Mouse (Mus musculus): ENCODE measurements around the gene Abhd5.

GRCm38 (mm10) chr9:122372506-122372905, 21.1 kb downstream of the Abhd5 start:
- TF ChIP-seq CTCF (conservative IDR thresholded peaks at IDR 0.05; ENCODE audit: low read length) (no peak), POU5F1 (IDR thresholded peaks at IDR 0.05; ENCODE audit: borderline replicate concordance, low read length) (no peak), NANOG (IDR thresholded peaks at IDR 0.05; ENCODE audit: borderline replicate concordance, low read length) (no peak)
